Mouse (Mus musculus) embryo, embryonic 11.5 days (tissue): ENCODE measurements around the gene Ppt2.

Experiments
- DNase-seq: peaks from one replicate; pipeline ENCODE4 v3.0.0-alpha.2; 2012; ENCODE audit warnings: low read depth, low spot score

Ppt2 gene

DNA sequence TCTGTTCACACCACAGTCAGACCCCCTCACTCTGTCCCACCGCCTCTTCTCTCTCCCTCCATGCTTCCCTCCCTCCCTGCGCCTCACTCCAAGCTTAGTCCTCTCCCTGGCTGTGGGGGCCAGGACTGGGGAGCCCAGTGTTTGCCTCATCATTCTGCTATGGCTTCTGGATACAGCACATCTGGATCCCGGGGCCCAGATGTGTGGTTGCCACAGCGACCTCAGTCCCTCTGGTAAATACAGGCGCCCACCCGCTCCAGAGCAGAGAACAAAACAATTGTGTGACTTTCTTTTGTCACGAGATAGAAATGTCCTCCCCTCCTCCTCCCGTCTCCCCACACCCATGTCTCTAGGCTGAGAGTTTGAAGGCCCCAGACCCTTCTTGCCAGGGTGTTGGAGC is 28.4 kb upstream of the Ppt2 start:
- no peak for DNase-seq

DNA sequence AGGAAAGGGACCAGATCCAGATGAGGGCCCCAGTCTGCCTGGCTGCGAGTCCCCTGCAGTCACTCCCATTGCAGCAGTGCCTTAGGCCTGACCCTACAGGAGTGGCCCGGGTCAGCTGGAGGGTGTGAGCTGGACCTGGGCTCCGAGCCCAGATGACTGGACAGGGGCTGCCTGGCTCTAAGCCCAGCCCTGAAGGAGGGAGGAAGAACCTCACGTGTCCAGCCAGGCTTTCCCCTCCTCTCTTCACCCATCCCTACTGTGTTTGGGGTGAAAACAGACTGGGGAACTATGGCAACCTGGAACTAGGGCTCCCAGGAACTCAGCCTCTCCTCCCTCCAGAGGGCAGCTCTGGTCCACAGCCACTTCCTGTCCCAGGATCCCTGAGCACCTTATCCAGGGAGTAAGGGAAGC is 27.3 kb upstream of the Ppt2 start:
- DNase-seq, result no peak

DNA sequence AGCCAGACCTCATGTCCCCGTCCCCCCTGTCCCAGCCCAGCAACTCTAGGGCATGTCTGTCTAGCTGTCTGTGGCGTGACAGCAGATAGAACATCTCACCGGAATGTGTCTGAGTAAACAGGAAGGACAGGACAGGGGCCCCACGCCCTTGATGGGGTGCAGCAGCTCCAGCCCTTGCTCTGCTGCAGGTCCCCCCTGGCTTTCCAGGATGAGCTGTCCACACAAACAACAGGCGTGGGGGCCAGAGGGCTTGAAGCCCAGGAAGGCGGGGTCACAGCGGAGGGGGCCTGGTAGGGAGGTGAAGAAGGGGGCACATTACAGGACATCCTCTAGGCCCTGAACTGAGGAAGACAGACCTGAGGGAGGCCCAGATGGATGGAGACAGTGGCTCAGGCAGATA is 26.9 kb upstream of the Ppt2 start:
- DNase-seq, result no peak

DNA sequence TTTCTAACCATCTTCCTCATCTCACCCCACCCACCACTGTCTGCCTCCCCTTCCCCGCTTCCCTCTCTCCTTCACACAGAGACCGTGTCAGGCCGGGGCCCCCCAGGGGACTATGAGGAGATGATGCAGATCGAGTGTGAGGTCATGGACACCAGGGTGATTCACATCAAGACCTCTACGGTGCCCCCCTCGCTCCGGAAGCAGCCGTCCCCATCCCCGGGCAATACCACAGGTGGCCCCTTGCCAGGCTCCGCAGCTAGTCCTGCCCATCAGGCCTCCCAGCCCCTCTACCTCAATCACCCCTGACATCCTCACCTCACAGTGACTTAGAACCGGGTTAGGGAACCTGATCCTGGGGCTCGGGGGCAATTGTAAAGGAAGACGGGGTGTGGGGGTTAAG is 26.1 kb upstream of the Ppt2 start:
- DNase-seq, result no peak

DNA sequence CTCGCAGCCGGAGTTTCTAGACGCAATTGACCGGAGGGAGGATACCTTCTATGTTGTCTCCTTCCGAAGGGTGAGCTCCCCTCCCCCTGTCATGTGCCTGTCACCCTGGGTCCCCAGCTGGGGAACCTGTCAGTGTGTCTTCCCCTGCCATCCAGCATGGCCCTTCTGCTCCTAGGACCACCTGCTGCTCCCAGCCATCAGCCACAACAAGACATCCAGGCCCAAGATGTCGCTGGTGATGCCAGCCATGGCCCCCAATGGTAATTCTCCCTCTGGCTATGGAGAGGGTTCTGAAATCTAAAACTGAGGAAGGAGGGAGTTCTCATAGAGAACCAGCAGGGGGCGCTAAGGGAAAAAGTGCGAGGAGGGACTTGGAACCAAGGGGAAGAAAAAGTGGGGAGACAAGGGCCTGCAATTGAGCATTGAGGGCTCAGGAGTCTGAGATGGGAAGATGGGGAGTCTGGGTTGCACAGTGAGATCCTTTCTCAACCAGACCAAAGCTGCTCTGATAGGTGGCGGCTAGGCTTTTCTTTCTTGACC is 25.5 kb upstream of the Ppt2 start:
- DNase-seq, result peak; percentile 54

DNA sequence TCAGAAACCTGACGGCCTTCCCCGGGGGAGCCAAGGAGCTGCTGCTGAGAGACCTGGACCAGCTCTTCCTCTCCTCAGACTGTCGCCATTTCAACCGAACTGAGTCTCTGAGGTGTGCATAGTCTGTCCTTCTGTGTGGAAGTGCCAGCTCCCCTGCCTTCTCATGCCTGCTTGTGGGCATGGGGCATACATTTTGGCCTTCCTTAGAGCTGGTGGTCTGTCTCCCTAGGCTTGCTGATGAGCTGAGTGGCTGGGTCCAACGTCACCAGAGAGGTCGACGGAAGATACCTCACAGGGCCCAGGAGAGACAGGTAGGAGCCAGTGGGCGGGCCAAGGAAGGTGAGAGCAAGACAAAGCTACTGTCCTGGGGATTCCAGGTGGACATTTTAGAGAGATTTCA is 24.7 kb upstream of the Ppt2 start:
- no peak for DNase-seq

DNA sequence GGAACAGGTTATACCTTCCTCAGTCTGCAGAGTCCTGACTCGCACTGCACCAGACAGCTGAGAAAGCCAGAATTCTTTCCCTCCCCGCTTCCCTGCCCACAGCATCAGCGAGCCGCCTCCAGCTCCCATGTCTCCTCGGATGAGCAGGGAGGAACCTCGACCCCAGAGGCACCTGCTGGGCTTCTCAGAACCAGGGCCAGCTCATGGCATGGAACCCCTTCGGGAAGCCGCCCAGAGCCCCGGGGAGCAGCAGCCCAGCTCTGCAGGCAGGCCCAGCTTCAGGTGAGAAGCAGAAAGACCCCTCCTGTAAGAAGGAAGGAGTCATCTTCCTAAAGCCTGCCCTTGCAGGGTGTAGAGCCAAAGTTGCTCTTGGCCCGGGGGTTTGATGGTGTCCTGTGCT is 24.2 kb upstream of the Ppt2 start:
- DNase-seq, result no peak

DNA sequence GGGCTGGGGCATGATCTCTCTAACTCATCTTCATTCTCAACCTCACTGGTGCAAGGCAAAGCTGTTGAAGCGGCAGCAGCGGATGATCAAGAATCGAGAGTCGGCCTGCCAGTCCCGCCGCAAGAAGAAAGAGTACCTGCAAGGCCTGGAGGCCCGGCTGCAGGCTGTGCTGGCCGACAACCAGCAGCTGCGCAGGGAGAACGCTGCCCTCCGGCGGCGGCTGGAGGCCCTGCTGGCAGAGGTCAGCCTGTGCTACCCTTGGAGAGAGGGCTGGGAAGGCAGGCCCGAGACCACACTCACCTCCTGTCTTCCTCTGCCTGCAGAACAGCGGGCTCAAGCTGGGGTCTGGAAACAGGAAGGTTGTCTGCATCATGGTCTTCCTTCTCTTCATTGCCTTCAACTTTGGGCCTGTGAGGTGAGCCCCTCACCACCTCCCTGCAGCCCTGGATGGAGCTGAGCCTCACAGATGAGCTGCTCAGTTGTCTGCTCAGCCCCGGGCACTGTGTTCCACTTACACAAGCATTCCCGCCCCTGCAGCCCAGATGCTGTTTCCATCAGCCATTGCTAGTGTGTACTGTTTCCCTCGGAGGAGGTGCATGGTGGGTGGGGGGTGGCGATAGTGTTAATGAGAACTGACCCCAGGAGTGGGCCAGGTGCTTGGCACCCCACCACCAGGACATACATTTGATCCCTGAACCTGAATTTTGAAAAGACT is 23.4 kb upstream of the Ppt2 start:
- no peak for DNase-seq

DNA sequence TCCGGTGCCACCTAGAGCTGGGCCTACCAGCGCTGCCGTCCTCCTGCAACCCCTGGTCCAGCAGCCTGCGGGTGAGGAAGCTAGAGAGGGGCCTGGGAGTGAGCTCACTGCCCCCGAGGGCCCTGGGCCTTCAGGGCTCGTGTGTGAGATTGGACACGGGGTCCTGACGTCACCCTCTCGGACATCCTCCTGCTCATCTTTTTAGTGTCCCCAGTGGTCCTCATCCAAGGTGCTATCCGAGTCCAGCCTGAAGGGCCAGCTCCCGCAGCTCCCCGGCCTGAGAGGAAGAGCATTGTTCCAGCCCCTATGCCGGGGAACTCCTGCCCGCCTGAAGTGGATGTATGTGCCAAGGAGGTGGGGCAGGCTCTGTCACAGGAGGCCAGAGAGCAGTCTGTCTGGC is 22.5 kb upstream of the Ppt2 start:
- no peak for DNase-seq

DNA sequence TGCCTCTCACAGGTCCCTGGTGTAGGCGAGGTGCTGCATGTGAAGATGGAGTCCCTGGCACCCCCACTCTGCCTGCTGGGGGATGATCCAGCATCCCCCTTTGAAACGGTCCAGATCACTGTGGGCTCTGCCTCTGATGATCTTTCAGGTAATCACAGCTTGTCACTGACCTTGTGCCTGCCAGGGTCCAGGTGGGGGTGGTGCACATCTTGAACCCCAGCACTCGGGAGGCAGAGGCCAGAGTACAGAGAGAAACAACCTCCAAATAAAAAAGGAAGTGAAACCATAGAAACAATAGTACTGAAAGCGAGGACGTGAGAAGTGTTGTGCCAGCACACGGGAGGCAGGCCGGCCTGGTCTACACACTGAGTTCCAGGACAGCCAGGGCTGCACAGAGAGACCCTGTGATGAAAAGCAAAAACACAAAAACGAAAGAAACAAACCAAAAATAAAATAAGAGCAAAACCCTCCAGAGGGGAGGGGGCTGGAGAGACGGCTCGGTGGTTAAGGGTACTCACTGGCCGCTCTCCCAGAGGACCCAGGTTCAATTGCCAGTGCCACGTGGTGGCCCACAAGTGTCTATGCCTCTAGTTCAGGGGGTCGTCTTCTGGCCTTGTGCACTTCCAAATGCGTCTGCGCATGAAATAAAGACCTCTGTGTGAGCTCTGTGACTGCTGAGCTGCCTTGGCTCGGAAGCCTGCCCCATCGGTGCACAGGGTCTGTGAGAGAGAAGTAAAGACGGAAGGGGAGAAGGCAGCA is 21.0 kb upstream of the Ppt2 start:
- DNase-seq, result no peak

DNA sequence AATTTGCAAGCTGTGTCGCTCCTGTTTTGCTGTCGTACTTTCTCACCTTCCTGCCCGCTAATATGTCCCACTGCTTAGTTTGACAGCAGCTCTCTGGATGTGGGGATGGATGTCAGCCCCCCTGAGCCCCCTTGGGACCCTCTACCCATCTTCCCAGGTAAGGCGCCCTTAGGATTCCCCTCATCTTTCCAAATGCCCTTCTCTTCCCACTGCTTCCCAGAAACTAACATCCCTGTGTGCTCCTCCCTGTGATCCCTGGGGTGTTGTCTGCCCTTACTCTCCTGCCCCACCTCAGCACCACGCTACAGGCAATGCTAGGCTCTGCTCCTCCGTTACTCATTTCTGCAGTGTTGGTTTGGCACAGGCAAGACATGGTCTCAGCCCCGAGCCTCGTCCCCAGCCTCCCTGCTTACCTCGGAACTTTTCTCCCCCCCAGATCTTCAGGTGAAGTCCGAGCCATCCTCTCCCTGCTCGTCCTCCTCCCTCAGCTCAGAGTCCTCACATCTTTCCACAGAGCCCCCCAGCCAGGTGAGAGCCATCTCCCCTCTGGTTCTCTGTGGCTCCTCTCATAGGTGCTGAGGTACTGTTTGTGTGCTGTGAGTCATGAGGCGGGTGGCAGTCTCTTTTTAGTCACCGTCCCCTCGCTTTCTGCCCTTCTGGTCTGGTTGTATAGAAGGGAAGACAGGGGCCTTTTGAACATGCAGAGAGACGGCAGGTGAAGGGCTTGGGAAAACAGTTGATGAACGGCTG is 20.0 kb upstream of the Ppt2 start:
- no peak for DNase-seq

DNA sequence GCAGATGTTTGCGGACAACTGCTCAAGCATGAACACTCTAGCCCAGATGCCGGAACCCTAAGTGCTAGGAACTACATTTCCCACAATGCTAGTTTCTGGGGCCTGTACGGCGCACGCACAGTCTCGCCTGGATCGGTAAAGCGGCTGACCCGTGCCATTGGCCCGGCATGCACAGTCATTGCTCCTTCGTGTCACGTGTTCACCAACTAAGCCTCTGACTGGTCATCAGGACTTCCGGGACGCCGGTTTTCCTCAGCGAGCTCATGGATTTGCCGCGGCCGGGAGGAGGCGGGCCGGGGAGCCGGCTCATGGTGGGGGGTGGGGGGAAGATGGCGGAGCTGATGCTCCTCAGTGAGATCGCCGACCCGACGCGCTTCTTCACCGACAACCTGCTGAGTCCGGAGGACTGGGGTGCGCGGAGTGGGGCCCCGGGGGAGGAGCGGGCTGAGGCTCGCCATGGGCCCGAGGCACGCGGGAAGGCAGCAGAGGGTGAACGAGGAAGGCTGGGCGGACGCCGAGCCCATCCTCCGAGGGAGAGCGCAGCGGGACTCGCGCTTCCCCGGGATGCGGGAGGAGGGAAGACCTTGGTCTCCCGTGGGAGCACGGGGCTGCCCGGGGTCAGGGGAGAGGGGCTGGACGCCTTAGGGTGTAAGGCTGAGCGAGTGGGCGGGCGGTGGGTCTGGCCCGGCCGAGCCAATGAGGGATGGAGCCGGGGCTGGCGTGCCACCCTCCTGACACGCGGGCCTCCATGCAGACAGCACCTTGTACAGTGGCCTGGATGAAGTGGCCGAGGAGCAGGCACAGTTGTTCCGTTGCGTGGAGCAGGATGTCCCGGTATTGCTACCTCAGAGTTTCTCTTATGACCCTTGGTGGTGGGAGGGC is 18.8 kb upstream of the Ppt2 start, which contains the start of gene Atf6b:
Gene Atf6b, plus strand, starts transcription at position 241 of the 882 bp plus-strand sequence.
- DNase-seq, result peak; percentile 94

DNA sequence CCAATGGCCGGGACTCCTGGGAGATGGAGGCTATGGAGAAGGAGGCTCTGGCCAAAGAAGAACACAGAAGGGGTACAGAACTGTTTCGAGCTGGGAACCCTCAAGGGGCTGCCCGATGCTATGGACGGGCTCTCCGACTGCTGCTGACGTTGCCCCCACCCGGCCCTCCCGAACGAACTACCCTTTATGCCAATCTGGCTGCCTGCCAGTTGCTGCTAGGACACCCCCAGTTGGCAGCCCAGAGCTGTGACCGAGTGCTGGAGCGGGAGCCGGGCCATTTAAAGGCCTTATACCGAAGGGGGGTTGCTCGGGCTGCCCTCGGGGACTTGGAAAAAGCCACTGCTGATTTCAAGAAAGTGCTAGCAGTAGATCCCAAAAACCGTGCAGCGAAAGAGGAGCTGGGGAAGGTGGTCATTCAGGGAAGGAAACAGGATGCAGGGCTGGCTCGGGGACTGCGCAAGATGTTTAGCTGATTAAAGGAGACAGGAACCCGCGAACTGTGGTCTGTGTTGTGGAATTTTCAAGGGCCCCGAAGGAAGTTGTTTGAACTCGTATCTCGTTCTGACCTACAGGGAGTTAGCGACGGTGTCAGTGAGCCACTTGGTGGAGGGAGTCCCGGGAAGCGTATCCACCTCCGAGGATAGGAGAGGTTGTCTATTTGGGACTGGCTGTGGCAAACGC is 17.7 kb upstream of the Ppt2 start:
- no peak for DNase-seq

DNA sequence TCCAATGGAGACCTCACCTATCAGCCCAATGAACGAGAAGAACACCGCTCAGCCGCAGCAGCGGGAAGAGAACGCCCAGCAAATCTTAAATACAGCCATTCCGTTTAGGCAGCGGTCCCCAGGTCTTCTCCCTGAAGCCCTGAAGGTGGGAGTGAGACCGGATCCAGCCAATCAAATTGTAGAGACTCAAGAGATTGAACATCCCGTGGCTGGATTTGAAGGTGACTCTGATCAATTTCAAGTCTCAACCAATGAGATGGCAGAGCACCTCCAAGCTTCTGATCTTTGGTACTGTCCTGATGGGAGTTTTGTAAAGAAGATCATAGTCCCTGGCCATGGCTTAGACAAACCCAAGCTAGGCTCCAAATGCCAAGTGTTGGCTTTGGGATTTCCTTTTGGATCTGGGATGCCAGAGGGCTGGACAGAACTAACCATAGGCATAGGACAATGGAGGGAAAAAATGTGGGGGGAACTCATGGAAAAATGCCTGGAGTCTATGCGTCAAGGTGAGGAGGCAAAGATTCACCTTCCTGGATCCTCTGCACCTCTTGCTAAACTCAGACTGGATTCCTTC is 17.0 kb upstream of the Ppt2 start:
- DNase-seq, result no peak

DNA sequence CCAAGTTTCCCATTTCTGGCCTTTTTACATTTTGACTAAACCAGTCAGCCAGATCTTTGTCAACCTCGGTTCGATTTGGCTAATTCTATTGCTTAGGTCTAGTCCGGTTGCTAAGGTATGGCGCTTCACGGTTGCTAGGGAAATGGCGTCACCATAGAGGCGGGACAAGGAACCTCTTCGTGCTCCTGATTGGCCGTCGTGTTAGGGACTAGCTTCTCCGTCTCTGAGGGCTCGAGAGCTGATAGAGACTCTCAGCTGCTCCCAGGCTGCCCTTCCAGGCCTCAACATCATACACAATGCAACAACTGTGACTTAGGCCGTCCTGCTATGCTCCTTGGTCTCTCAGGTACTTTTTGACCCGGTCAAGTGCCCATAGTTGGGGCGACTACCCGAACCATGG is 16.3 kb upstream of the Ppt2 start, which contains the start of gene Fkbpl:
Gene Fkbpl, plus strand, starts transcription at position 157 of the 400 bp plus-strand sequence.
- DNase-seq, result peak; percentile 94

DNA sequence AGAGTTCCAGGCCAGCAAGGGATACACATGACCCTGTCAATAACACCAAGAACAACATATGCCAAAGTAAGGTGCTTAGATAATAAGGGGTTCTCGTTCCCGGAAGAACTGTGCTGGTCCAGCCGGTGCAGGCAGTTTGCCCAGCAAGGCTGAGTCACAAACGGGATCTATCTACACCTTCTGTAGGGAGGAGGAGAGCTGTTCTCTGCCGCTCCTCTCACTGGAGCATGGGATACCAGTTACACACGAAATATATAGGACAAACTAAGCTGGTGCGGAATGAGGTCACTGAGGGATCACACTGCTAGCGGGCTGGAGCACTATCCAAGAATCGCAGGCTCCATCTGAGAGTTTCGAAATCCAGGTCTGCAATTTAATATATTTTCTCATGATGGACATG is 15.6 kb upstream of the Ppt2 start:
- DNase-seq, result no peak

DNA sequence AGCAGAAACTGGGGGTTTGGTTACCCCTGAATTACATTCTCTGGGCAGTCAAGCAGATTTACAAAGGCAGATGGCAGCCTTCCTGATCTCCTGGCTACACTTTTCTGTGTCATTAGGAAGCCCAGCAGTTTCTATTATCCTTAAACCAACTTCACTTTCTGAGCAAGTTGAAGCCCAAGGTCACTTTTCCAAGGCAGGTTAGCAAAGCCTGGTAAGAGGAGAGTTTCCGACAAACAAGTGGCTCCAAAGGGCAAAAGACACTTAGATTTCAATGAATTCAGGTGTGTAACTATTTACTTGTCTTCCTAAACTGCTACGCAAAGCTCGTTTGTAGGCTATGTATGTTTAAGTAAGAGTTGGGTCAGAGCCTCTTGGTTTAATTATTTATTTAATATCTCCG is 15.1 kb upstream of the Ppt2 start:
- DNase-seq, result no peak

DNA sequence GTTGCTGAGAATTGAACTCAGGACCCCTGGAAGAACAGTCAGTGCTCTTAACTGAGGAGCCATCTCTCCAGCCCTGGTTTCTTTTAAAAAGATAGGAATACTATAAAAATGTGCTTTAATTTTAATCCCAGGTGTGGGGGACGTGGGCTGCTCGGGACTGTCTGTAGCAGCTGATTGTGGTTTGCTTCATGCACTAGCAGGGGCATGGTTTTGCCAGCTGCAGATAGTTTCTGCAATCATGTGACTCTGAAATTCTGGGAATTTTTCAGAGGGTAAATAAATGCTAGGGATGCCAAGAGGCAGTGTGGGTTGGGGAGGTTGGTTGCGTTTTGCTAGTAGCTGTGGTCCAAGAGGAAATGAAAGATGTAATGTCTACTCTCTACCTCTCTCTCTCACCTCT is 13.6 kb upstream of the Ppt2 start:
- DNase-seq, result no peak

DNA sequence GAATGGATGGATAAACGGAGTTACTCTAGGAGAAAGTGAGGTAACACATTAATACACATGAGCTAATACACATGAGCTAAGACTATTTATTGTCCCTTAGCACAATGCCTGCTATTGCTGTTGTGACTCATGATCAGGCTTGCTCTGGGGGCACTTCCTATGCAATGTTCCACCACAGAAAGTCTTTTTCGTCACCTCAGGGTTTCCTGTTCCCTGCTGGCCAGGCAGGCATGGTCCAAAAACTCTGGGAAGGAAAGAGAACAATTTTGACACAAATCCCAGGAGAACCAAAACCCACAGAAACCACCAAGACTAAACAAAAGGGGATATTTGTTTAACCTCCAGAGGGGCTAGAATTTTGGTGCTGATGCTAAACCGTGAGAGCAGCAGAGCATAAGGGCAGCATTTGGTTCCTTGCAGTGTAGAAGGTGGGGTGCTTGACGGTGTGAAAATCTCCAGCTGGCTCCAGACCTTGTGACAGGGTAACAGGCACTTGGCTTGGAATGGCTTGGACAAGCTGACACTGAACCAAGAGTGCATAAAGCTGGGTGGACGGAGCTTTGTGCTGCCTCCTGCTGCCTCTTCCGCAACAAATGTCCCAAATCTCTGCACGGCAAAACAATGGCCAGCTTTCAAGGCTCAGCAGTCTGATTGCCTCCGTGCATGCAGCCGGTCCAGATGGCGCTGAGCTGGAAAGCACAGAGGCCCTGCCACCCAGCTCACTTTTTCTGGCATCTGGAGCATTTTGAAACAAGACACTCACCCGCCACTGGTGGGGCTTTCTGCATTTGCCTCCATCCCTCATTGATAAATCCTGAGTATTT is 12.7 kb upstream of the Ppt2 start:
- no peak for DNase-seq
